Mouse (Mus musculus) mature B cell (primary cell): ENCODE measurements around the gene Rad23b.
"Not testable (repeated sequence)": the region's sequence is repeated elsewhere in the genome, so short reads cannot be mapped to it uniquely, and the experiment has no call there.

ENCODE experiments used
- in situ Hi-C: fragments of 300-500 bp; cut with MboI; formaldehyde crosslinking; loops from 2 replicates; pipeline ENCODE4 v1.14.3; 2019

Rad23b gene

GRCm38 (mm10) chr4:55355845-55356244 lies 6.0 kb downstream of the Rad23b start:
- in situ Hi-C loops = no loop called here

GRCm38 (mm10) chr4:55356726-55357125 lies 6.9 kb downstream of the Rad23b start:
- in situ Hi-C loops = no loop called here

GRCm38 (mm10) chr4:55363866-55364265 lies 14.0 kb downstream of the Rad23b start:
- in situ Hi-C loops = no loop called here

GRCm38 (mm10) chr4:55364374-55364773 lies 14.5 kb downstream of the Rad23b start:
- in situ Hi-C loops = no loop called here

- in situ Hi-C loops = no loop called here
Measured at GRCm38 (mm10) chr4:55366014-55366413, 16.2 kb downstream of the Rad23b start.

GRCm38 (mm10) chr4:55370127-55370526 lies 20.3 kb downstream of the Rad23b start:
- in situ Hi-C loops = no loop called here

GRCm38 (mm10) chr4:55371355-55371754 lies 21.5 kb downstream of the Rad23b start:
- in situ Hi-C loops = no loop called here

GRCm38 (mm10) chr4:55382350-55382749 lies 32.5 kb downstream of the Rad23b start:
- in situ Hi-C loops = no loop called here

GRCm38 (mm10) chr4:55386768-55387167 lies 36.9 kb downstream of the Rad23b start:
- in situ Hi-C loops = no loop called here

- in situ Hi-C loops = no loop called here
Measured at GRCm38 (mm10) chr4:55391480-55391879, 41.6 kb downstream of the Rad23b start.

- in situ Hi-C loops = no loop called here
Measured at GRCm38 (mm10) chr4:55392445-55392844, 42.6 kb downstream of the Rad23b start.

GRCm38 (mm10) chr4:55397911-55398762 lies 48.3 kb downstream of the Rad23b start:
- in situ Hi-C loops = no loop called here

- in situ Hi-C loops = no loop called here
Measured at GRCm38 (mm10) chr4:55398901-55399300, 49.1 kb downstream of the Rad23b start.

GRCm38 (mm10) chr4:55405329-55405728 lies 55.5 kb downstream of the Rad23b start:
- in situ Hi-C loops = no loop called here

- in situ Hi-C loops = no loop called here
Measured at GRCm38 (mm10) chr4:55406558-55406957, 56.7 kb downstream of the Rad23b start.

- in situ Hi-C loops = no loop called here
Measured at GRCm38 (mm10) chr4:55408081-55408480, 58.2 kb downstream of the Rad23b start.

GRCm38 (mm10) chr4:55409025-55409424 lies 59.2 kb downstream of the Rad23b start:
- in situ Hi-C loops = no loop called here

GRCm38 (mm10) chr4:55409578-55410224 lies 59.9 kb downstream of the Rad23b start:
- in situ Hi-C loops = not testable (repeated sequence)

- in situ Hi-C loops = no loop called here
Measured at GRCm38 (mm10) chr4:55415864-55416263, 66.0 kb downstream of the Rad23b start.

GRCm38 (mm10) chr4:55426250-55426649 lies 76.4 kb downstream of the Rad23b start:
- in situ Hi-C loops = no loop called here
